8 mouse cellular contexts compared by ENCODE assay signal in genomic region chr11:19971954-19972750, GRCm38 (mm10). TPM values are rescaled to one million over a fixed set of nuclear protein-coding genes. Genes with fewer than 3 reads are reported as not detected.
DNase-seq lines count a peak whose midpoint lies in the region; ATAC-seq and TF ChIP-seq lines count a peak whose summit lies in the region.

No protein-coding gene starts in this region.

- H3K27me3 ChIP-seq in G1E (ENCODE audit: insufficient read depth, low read length), result no peaks in the 10 kb centered on the region

- H3K9me3 ChIP-seq in G1E (replicated peaks), result no peaks in the 10 kb centered on the region

- peak overlapping the region; percentile 49 for H3K27ac ChIP-seq in layer of hippocampus, adult 2 months

- peak; percentile 76 for TF ChIP-seq CTCF in layer of hippocampus, adult 2 months (conservative IDR thresholded peaks at IDR 0.05)
- TF ChIP-seq CTCF in G1E (IDR thresholded peaks at IDR 0.05; ENCODE audit: low read depth, low read length), result no peak

- DNase-seq in layer of hippocampus, adult 2 months (ENCODE audit: low spot score in 2 of 2), result no peak
- no peak for DNase-seq in layer of hippocampus, adult 9-10 months (ENCODE audit: low spot score)
- DNase-seq in G1E (ENCODE audit: low spot score), result no peak
- DNase-seq in brain, adult 2 months (ENCODE audit: low read depth, low spot score), result peak; percentile 72
- peak; percentile 66 to 72 for DNase-seq in kidney, postnatal 36 days
- no peak for DNase-seq in gastrocnemius, postnatal 25 days
- no peak for DNase-seq in layer of hippocampus, postnatal 36 days
- no peak for DNase-seq in urinary bladder, postnatal 14 days (ENCODE audit: low spot score)

- peaks cover 82% of the 10 kb centered on the region for H3K36me3 ChIP-seq in G1E (replicated peaks)

- no peak overlapping the region for H3K4me3 ChIP-seq in layer of hippocampus, adult 2 months
- no peak overlapping the region for H3K4me3 ChIP-seq in G1E (ENCODE audit: low read depth, low read length)

- ATAC-seq in G1E (ENCODE audit: extremely low read depth, insufficient number of reproducible peaks, low FRiP score, poor library complexity, severe bottlenecking), result peak; percentile 40; the same call in 1 of the 2 replicates

- H3K4me1 ChIP-seq in G1E (ENCODE audit: insufficient read depth, low read depth, low read length), result peaks cover 24% of the 10 kb centered on the region

RNA-seq across cellular contexts. Expression of gene Spred2, which starts 48.0 kb away (rescaled TPM):
- 10 to 100 TPM; 88.2 to 89.4 TPM for total RNA-seq in layer of hippocampus, adult 2 months (2021)
- total RNA-seq in G1E (2014; fragmentation: Nextera tagmentation), result 33.6 and 39.0 TPM in 2 replicates
- total RNA-seq in G1E (2017), result 7.6 and 8.9 TPM in 2 replicates
- polyA plus RNA-seq in G1E (2012), result 76.1 and 93.9 TPM in 2 replicates
- total RNA-seq in gastrocnemius, postnatal 25 days (2021), result 1 to 10 TPM; 7.2 to 7.6 TPM
- 10 to 100 TPM; 94.2 to 95.2 TPM for total RNA-seq in layer of hippocampus, postnatal 36 days (2021)

Comparison
In these comparisons a context has a peak if more than half of its experiments do, and no peak if none do; other contexts are left out.
1. DNase-seq: peak in brain, adult 2 months (single experiment) and kidney, postnatal 36 days (2 of 2); none in layer of hippocampus, adult 2 months (0 of 2), layer of hippocampus, adult 9-10 months (single experiment), G1E (single experiment), gastrocnemius, postnatal 25 days (single experiment), layer of hippocampus, postnatal 36 days (0 of 2) and urinary bladder, postnatal 14 days (single experiment).